Mouse (Mus musculus): Measurements from ENCODE around the gene Tmem132d. TPM values are rescaled to one million over a fixed set of nuclear protein-coding genes. Genes with fewer than 3 reads are reported as not detected.
"Not testable (repeated sequence)": the region's sequence is repeated elsewhere in the genome, so short reads cannot be mapped to it uniquely, and the experiment has no call there.

The Tmem132d gene
- polyA plus RNA-seq, 1 experiment from 2014 or later, result 0.02 TPM

GRCm38 (mm10) chr5:127965700-127966099 is 467.2 kb downstream of the Tmem132d start:
- Histone ChIP-seq H3K9ac (no peak overlapping the region), H3K9me3 (replicated peaks) (peaks cover 17% of the 10 kb centered on the region; the same call in 1 of the 2 replicates), H3K36me3 (no peaks in the 10 kb centered on the region), H3K4me2 (no peak overlapping the region), H3K4me3 (replicated peaks) (no peak overlapping the region), H3K4me1 (replicated peaks) (no peaks in the 10 kb centered on the region), H3K27me3 (no peaks in the 10 kb centered on the region), H3K27ac (no peak overlapping the region)
- ATAC-seq (ENCODE audit: low read depth) (no peak), DNase-seq (no peak)
- 67% methylated on average over 3 of the region's 3 CpGs for WGBS (ENCODE audit: insufficient replicate concordance)

- ATAC-seq (ENCODE audit: low read depth), result no peak
- Histone ChIP-seq H3K9me3 (replicated peaks) (peaks cover 13% of the 10 kb centered on the region; the same call in 1 of the 2 replicates), H3K4me1 (replicated peaks) (no peaks in the 10 kb centered on the region), H3K4me2 (no peak overlapping the region), H3K4me3 (replicated peaks) (no peak overlapping the region), H3K27ac (no peak overlapping the region), H3K36me3 (no peaks in the 10 kb centered on the region), H3K9ac (no peak overlapping the region), H3K27me3 (no peaks in the 10 kb centered on the region)
- no peak for DNase-seq
- WGBS (ENCODE audit: insufficient replicate concordance), result 65% methylated on average over 4 of the region's 4 CpGs
These were observed 470.2 kb downstream of the Tmem132d start for GRCm38 (mm10) chr5:127962656-127963055.

GRCm38 (mm10) chr5:127956511-127957097 is 476.3 kb downstream of the Tmem132d start:
- no peak overlapping the region for H3K27ac ChIP-seq
- DNase-seq (no peak), ATAC-seq (ENCODE audit: low read depth) (no peak)
- H3K4me2 ChIP-seq, result no peak overlapping the region
- peaks cover 11% of the 10 kb centered on the region; the same call in 1 of the 2 replicates for H3K9me3 ChIP-seq (replicated peaks)
- no peak overlapping the region for H3K9ac ChIP-seq
- WGBS (ENCODE audit: insufficient replicate concordance), result 65% methylated on average over 17 of the region's 17 CpGs
- H3K36me3 ChIP-seq, result no peaks in the 10 kb centered on the region
- H3K4me3 ChIP-seq (replicated peaks), result no peak overlapping the region
- no peaks in the 10 kb centered on the region for H3K4me1 ChIP-seq (replicated peaks)
- H3K27me3 ChIP-seq, result no peaks in the 10 kb centered on the region

- peaks cover 10% of the 10 kb centered on the region; the same call in 1 of the 2 replicates for H3K9me3 ChIP-seq (replicated peaks)
- H3K4me2 ChIP-seq, result no peak overlapping the region
- DNase-seq, result no peak
- H3K36me3 ChIP-seq, result no peaks in the 10 kb centered on the region
- H3K4me1 ChIP-seq (replicated peaks), result no peaks in the 10 kb centered on the region
- no peak for ATAC-seq (ENCODE audit: low read depth)
- H3K4me3 ChIP-seq (replicated peaks), result no peak overlapping the region
- H3K27me3 ChIP-seq, result no peaks in the 10 kb centered on the region
- H3K9ac ChIP-seq, result no peak overlapping the region
- H3K27ac ChIP-seq, result no peak overlapping the region
- WGBS (ENCODE audit: insufficient replicate concordance), result 66% methylated on average over 16 of the region's 16 CpGs
These were observed 478.6 kb downstream of the Tmem132d start for GRCm38 (mm10) chr5:127954231-127954790.

GRCm38 (mm10) chr5:127952800-127953199 is 480.1 kb downstream of the Tmem132d start:
- no peak overlapping the region for H3K9ac ChIP-seq
- H3K27ac ChIP-seq, result no peak overlapping the region
- ATAC-seq (ENCODE audit: low read depth) (no peak), DNase-seq (no peak)
- no peaks in the 10 kb centered on the region for H3K27me3 ChIP-seq
- H3K4me2 ChIP-seq, result no peak overlapping the region
- no peak overlapping the region for H3K4me3 ChIP-seq (replicated peaks)
- no peaks in the 10 kb centered on the region for H3K4me1 ChIP-seq (replicated peaks)
- 68% methylated on average over 6 of the region's 6 CpGs for WGBS (ENCODE audit: insufficient replicate concordance)
- H3K9me3 ChIP-seq (replicated peaks), result 0 out of 2 replicates have a peak, but pooled peaks cover 4% of the 10 kb centered on the region
- H3K36me3 ChIP-seq, result no peaks in the 10 kb centered on the region

GRCm38 (mm10) chr5:127950574-127950973 is 482.3 kb downstream of the Tmem132d start:
- peaks cover 7% of the 10 kb centered on the region; the same call in 1 of the 2 replicates for H3K9me3 ChIP-seq (replicated peaks)
- H3K27ac ChIP-seq, result no peak overlapping the region
- H3K4me1 ChIP-seq (replicated peaks), result no peaks in the 10 kb centered on the region
- DNase-seq, result no peak
- H3K36me3 ChIP-seq, result no peaks in the 10 kb centered on the region
- H3K4me2 ChIP-seq, result no peak overlapping the region
- no peak overlapping the region for H3K4me3 ChIP-seq (replicated peaks)
- H3K27me3 ChIP-seq, result no peaks in the 10 kb centered on the region
- no peak overlapping the region for H3K9ac ChIP-seq
- WGBS (ENCODE audit: insufficient replicate concordance), result 65% methylated on average over 4 of the region's 4 CpGs
- no peak for ATAC-seq (ENCODE audit: low read depth)

GRCm38 (mm10) chr5:127947275-127947674 is 485.6 kb downstream of the Tmem132d start:
- WGBS (ENCODE audit: insufficient replicate concordance), result 21% methylated on average over 8 of the region's 8 CpGs
- Histone ChIP-seq H3K4me3 (replicated peaks) (no peak overlapping the region), H3K27me3 (no peaks in the 10 kb centered on the region), H3K27ac (no peak overlapping the region), H3K9me3 (replicated peaks) (peaks cover 9% of the 10 kb centered on the region; the same call in 1 of the 2 replicates), H3K36me3 (no peaks in the 10 kb centered on the region), H3K4me1 (replicated peaks) (no peaks in the 10 kb centered on the region), H3K4me2 (no peak overlapping the region), H3K9ac (no peak overlapping the region)
- ATAC-seq (ENCODE audit: low read depth) (no peak), DNase-seq (no peak)

- WGBS (ENCODE audit: insufficient replicate concordance), result 59% methylated on average over 3 of the region's 3 CpGs
- H3K9me3 ChIP-seq (replicated peaks), result peaks cover 16% of the 10 kb centered on the region; the same call in 1 of the 2 replicates
- H3K4me1 ChIP-seq (replicated peaks); H3K4me3 ChIP-seq (replicated peaks); ATAC-seq (ENCODE audit: low read depth); H3K36me3 ChIP-seq; H3K27me3 ChIP-seq; H3K9ac ChIP-seq; H3K27ac ChIP-seq; DNase-seq; H3K4me2 ChIP-seq: not testable (repeated sequence)
These were observed 490.7 kb downstream of the Tmem132d start for GRCm38 (mm10) chr5:127942171-127942570.

- no peak overlapping the region for H3K27ac ChIP-seq
- WGBS (ENCODE audit: insufficient replicate concordance), result 52% methylated on average over 3 of the region's 3 CpGs
These were observed 495.0 kb downstream of the Tmem132d start for GRCm38 (mm10) chr5:127937914-127938313.

GRCm38 (mm10) chr5:127929687-127930086 is 503.2 kb downstream of the Tmem132d start:
- Histone ChIP-seq H3K9ac (no peak overlapping the region), H3K9me3 (replicated peaks) (peaks cover 19% of the 10 kb centered on the region), H3K27ac (no peak overlapping the region), H3K27me3 (no peaks in the 10 kb centered on the region), H3K4me3 (replicated peaks) (no peak overlapping the region), H3K4me1 (replicated peaks) (no peaks in the 10 kb centered on the region), H3K4me2 (no peak overlapping the region), H3K36me3 (no peaks in the 10 kb centered on the region)
- no peak for ATAC-seq (ENCODE audit: low read depth)
- DNase-seq, result no peak
- 72% methylated on average over 14 of the region's 14 CpGs for WGBS (ENCODE audit: insufficient replicate concordance)

More at GRCm38 (mm10) chr5:127937914-127938313, 495.0 kb downstream of the Tmem132d start:
- Histone ChIP-seq H3K4me3 (replicated peaks) (no peak overlapping the region), H3K36me3 (no peaks in the 10 kb centered on the region), H3K27me3 (no peaks in the 10 kb centered on the region), H3K9ac (no peak overlapping the region), H3K4me1 (replicated peaks) (no peaks in the 10 kb centered on the region), H3K4me2 (no peak overlapping the region), H3K9me3 (replicated peaks) (peaks cover 20% of the 10 kb centered on the region; the same call in 1 of the 2 replicates)
- no peak for DNase-seq
- ATAC-seq (ENCODE audit: low read depth), result no peak

- no peak for ATAC-seq (ENCODE audit: low read depth)
- Histone ChIP-seq H3K36me3 (no peaks in the 10 kb centered on the region), H3K4me1 (replicated peaks) (no peaks in the 10 kb centered on the region), H3K9me3 (replicated peaks) (peaks cover 14% of the 10 kb centered on the region), H3K27ac (no peak overlapping the region), H3K4me2 (no peak overlapping the region), H3K27me3 (no peaks in the 10 kb centered on the region), H3K9ac (no peak overlapping the region), H3K4me3 (replicated peaks) (no peak overlapping the region)
- 64% methylated on average over 2 of the region's 2 CpGs for WGBS (ENCODE audit: insufficient replicate concordance)
- DNase-seq, result no peak
These were observed 506.2 kb downstream of the Tmem132d start for GRCm38 (mm10) chr5:127926686-127927085.

- Histone ChIP-seq H3K4me2 (no peak overlapping the region), H3K27me3 (no peaks in the 10 kb centered on the region), H3K36me3 (no peaks in the 10 kb centered on the region), H3K4me3 (replicated peaks) (no peak overlapping the region), H3K9me3 (replicated peaks) (peaks cover 10% of the 10 kb centered on the region), H3K9ac (no peak overlapping the region), H3K4me1 (replicated peaks) (no peaks in the 10 kb centered on the region), H3K27ac (no peak overlapping the region)
- DNase-seq (no peak), ATAC-seq (ENCODE audit: low read depth) (no peak)
- WGBS (ENCODE audit: insufficient replicate concordance), result 63% methylated on average over 3 of the region's 3 CpGs
These were observed 508.8 kb downstream of the Tmem132d start for GRCm38 (mm10) chr5:127924106-127924505.
